Mouse (Mus musculus) gastrocnemius, postnatal 10 days (tissue): ENCODE data around the gene Tep1. TPM values are rescaled to one million over a fixed set of nuclear protein-coding genes. Genes with fewer than 3 reads are reported as not detected.
"Not testable (repeated sequence)": the region's sequence is repeated elsewhere in the genome, so short reads cannot be mapped to it uniquely, and the experiment has no call there.

Source experiments
- DNase-seq: peaks from one replicate; pipeline ENCODE4 v3.0.0; 2021; ENCODE audit warnings: mixed read lengths
- long read RNA-seq, 2 experiments: library from polyadenylated mRNA; stranded (forward); transcript quantifications; one replicate each; pipeline ENCODE4 v2.0.0; 2021
- total RNA-seq, 2 experiments: library from RNA; stranded (reverse); gene quantifications; 2 replicates each; pipeline ENCODE4 v1.2.3; 2021

Tep1 gene
- total RNA-seq = 10 to 100 TPM in 1 of 2 experiments, 1 to 10 TPM in 1; 9.6 to 11.1 TPM
- long read RNA-seq, experiment 1, full-length matches to known transcripts = 1 of 10 reads
- long read RNA-seq, experiment 1, partial matches to known transcripts = 5 of 10 reads
- long read RNA-seq, experiment 1, other reads (novel, unspliced or antisense) = 4 of 10 reads
- long read RNA-seq, experiment 2, partial matches to known transcripts = 5 of 5 reads
- long read RNA-seq, experiment 2, other reads (novel, unspliced or antisense) = 0 of 5 reads

DNA sequence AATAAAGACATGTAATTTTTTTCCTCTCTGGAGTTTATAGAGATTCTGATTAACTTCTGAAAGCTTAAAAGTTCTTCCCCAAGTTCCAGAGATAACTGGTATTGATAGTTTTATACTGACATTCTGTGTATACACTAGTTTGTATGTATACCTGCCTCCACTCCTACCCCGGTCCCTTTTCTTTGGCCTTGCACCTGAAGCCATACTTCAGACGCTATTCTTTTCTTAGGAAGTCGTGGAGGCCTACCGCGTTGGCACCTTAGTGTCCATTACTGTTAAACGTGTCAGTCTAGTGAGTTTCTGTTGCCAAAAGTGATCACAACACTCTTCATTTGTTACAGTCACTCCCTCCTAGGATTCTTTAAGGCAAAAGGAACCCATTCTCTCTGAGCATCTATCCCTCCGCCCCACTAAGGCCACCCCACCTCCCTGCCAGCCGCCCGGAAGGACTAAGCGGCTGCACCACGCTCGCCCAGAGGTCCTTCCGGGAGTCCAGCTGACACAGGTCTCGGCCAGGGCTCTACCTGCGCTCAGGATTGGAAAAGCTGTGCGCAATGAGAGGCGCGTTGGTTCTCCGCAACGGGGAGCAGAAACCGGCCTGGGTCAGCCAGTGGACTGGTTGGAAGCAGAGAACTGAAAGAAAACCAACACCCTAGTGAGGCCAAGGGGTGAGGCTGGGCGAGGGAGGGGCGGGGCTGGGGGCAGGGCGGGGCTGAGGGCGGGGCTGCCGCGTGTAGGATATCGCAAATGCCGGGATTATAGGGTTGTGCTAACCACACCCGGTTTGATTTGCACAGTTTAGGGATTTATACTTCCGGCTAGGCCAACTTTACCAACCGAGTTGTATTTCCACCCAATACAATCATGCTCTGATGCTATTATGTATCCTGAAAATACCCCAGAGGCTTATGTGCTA is at the start of gene Tep1:
Tep1 (minus strand) TSS at position 672 of the 916 bp plus-strand sequence.
- peak; percentile 69 for DNase-seq

GRCm38 (mm10) chr14:50911356-50911755 is 41.0 kb upstream of the Tep1 start:
- no peak for DNase-seq

GRCm38 (mm10) chr14:50908126-50908525 is 37.8 kb upstream of the Tep1 start:
- DNase-seq = no peak

- not testable (repeated sequence) for DNase-seq
These were observed 35.0 kb upstream of the Tep1 start for GRCm38 (mm10) chr14:50905327-50905726.

DNA sequence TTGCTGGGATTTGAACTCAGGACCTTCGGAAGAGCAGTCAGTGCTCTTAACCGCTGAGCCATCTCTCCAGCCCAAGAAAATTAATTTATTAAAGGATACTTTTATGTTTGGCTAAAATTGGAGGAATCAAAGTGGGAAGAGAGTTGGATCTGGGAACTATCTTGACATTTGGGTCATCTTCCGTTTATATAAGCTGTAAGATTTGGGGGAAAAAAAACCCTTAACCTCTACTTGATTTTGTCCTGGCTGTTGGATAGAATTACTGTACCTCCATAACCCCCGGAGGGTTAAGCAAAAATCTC is 34.4 kb upstream of the Tep1 start:
- DNase-seq = no peak

- no peak for DNase-seq
These were observed 33.8 kb upstream of the Tep1 start for GRCm38 (mm10) chr14:50903973-50904827.

DNA sequence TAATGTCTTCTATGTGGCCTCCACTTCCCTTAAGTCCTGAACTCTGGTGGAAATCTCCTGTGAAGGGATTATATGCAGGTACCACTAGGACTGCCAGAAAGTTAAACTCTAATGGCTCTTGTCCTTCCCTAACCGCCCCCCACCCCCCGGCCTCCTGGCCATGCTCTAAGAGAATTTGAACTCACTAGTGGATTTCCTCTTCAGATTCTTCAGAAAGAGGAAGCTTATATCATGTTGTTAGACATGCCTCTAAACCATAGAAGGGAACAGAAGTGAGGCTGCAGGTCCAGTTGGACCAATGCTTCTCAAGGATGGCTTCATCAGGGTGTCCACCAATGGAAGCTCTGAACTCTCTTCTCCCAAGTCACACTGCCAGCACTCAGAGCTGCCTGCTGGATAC is 27.6 kb upstream of the Tep1 start:
- DNase-seq = not testable (repeated sequence)

- peak; percentile 24 for DNase-seq
These were observed 27.0 kb upstream of the Tep1 start, which contains the start of gene Klhl33 for GRCm38 (mm10) chr14:50897374-50897765. Klhl33 (minus strand) TSS chr14:50897507.

DNA sequence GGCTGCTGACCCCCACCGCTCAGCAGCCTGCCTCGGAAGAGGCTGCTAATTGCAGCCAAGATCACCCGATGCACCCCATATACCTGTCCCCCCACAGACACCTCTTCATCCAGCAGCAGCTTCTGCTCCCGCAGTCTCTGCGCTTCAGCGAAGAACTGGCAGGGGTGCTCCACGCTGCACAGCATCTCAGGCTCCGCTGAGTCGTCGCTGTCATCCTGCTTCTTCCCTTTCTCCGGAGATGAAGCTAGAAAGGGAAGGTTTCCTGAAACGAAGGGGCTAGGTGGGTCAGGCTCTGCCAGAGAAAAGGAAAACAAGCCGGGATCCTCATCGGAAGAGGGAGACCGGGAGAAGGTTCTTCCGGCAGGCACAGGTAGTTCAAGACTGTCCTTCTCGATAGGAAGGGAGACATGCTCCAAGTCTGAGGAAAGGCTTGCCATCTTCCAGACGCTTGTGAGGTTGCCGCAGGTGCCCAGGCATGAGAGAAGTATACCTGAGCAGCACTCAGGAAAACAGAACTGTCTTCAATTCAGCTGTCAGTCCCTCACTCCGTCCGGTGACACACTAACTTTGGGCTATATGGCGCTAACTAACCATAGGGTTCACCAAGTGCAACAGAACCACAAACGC is 26.5 kb upstream of the Tep1 start:
- peak; percentile 25 for DNase-seq

- DNase-seq = peak; percentile 39
These were observed 25.8 kb upstream of the Tep1 start for GRCm38 (mm10) chr14:50895985-50896746.

DNA sequence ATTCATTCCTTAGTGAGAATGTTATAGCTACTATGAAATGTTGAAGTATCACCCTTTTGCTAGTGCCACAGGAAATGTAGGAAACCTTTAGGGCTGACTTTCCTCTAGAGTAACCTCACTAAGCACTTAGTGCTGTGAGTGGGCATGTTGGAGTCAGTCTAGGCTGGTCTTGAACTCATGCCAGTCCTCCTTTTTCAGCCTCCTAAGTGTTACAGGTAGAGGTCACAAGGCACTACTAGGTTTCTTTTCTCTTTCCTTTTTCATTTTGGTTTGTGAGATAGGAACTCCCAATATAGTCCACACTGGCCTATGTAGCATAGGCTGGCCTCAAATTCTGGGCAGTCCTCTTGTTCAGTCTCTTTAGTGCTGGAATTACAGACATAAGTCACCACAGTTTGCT is 25.0 kb upstream of the Tep1 start:
- no peak for DNase-seq

GRCm38 (mm10) chr14:50892541-50893459 is 22.4 kb upstream of the Tep1 start:
- peak; percentile 12 for DNase-seq

DNA sequence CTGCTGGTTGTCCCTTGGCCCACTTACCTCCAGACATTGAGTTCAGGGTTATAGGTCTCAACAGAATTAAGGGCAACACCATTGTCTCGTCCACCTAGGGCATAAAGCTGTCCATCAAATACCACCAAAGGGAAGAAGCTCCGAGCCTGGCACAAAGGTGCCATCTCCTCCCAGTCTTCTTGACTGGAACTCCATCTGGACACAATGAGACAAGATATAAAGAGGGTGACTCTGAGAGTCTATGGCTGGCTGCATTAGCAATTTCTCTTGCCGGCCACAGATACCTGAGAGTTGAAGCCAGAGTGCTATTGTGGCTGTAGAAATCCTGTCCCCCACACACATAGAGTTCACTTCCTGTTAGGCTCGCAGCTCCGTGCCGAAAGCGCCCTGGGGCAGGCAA is 21.7 kb upstream of the Tep1 start:
- DNase-seq = no peak

DNA sequence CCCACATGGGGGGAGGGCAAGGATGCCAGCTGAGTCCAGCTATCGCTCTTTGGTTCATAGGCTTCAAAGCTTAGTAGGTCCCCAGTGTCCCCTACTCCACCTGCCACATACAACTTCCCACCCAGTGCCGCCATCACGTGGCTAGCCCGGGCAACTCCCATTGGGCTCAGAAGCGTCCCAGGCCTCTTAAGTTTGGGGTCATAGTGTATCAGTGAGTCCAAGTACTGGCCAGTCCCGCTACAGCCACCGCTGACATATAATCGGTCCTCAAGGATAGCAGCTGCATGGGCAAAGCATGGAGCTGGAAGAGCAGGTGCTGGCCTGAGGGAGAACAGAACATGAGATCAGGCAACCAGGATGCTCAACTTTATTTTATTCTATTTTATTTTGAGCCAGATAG is 21.3 kb upstream of the Tep1 start:
- no peak for DNase-seq

DNA sequence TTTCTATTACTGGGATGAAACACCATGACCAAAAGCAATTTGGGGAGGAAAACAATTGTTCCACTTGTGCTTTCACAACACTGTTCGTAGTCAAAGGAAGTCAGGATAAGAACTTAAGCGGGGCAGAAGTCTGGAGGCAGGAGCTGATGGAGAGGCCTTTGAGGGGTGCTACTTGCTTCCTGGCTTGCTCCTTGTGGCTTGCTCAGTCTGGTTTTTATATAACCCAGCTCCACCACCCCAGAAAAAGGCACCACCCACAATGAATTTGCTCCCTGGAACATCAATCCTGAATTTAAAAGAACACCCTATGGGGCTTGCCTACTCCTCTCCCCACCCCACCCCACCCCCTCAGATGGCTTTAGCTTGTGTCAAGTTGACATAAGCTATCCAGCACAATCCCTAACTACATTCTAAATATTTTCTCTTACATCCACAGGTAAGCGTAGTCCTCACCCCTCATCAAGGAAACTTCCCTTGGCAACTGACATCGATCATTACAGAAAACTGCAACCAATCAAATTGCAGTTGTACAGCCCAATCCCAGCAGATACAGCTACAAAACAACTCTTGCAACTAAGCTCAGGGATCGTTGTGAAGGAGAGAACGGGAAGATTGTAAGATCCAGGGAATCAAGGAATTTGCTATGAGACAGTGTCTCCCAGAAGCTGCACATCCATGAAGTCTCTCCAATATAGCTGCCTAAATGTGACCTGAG is 6.0 kb upstream of the Tep1 start:
- no peak for DNase-seq

DNA sequence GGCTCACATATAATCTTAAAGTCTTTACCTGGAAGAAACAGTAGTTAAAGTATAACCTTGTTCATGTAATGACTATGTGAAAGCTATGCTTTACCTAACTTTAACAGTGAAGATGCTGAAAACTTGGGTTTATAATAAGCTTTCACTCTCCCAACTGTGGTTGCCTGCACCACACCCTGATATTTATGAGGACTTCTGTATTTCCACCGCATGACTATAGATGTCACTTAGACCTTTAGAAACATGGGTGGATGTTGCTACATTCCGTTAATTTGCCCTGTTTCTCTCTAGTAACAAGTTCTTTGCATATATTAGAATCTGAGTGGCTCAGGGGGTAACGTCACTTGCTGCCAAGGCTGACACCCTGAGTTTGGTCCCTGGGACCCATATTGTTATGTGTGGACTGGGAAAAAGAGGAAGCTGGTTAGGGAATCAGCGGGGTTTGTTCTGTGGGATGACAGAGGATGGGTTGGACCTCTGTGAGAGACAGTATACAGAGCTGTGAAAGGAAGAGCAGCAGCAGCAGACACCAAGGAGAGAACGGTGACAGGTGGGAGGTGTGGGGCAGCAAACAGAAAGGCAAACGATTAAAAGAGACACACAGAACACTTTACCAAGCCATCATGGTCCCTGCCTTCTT is 5.4 kb upstream of the Tep1 start:
- no peak for DNase-seq

DNA sequence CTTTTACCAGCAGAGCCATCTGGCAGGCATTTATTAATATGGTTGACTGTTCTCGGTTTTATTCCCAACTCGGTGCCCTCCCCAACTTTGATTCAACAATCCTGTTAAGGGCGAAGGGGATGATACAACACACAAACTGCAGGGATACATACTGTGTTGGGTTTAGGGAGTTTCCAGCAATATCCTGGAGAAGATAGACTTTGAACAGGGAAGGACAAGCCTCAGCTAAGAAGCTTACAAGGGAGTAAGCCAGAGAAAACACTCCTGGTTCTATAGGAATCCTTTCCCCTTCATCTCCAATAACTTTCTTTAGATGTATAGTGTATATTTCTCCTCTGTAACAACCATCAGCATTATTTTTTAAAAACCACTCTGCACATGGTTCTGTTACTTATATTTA is 4.8 kb upstream of the Tep1 start:
- no peak for DNase-seq

GRCm38 (mm10) chr14:50871284-50871683 is 924 bp upstream of the Tep1 start:
- DNase-seq = no peak

DNA sequence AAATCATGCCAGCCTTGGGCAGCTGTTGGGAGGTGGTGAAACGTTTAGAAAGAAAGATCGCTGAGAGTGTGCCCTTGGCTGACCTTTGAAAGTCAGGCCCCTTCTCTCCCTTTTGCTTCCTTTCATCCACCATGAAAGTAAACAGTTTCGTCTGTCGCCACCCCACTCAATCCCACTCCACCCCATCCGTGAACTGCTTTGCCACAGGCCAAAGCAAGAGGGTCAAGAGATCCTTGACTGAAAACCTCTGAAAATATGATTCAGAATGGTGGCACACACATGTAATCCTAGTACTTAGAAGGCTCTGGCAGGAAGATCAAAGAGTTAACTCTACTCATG is 414 bp upstream of the Tep1 start:
- no peak for DNase-seq
